Mouse (Mus musculus): Measurements from ENCODE around the gene Rbp4.

The Rbp4 gene

GRCm38 (mm10) chr19:38089358-38089757 lies 35.7 kb downstream of the Rbp4 start:
- DNase-seq (ENCODE audit: low spot score): no peak

- DNase-seq (ENCODE audit: low spot score): no peak
Measured at GRCm38 (mm10) chr19:38086948-38087551, 38.0 kb downstream of the Rbp4 start.

GRCm38 (mm10) chr19:38085841-38086240 lies 39.2 kb downstream of the Rbp4 start:
- no peak for DNase-seq (ENCODE audit: low spot score)

- no peak for DNase-seq (ENCODE audit: low spot score)
Measured at GRCm38 (mm10) chr19:38082931-38083525, 42.1 kb downstream of the Rbp4 start.

GRCm38 (mm10) chr19:38081361-38081760 lies 43.7 kb downstream of the Rbp4 start:
- no peak for DNase-seq (ENCODE audit: low spot score)

- no peak for DNase-seq (ENCODE audit: low spot score)
Measured at GRCm38 (mm10) chr19:38077851-38078540, 47.1 kb downstream of the Rbp4 start.

GRCm38 (mm10) chr19:38076251-38076650 lies 48.8 kb downstream of the Rbp4 start:
- DNase-seq (ENCODE audit: low spot score): no peak

GRCm38 (mm10) chr19:38075051-38075450 lies 50.0 kb downstream of the Rbp4 start:
- DNase-seq (ENCODE audit: low spot score): no peak

- no peak for DNase-seq (ENCODE audit: low spot score)
Measured at GRCm38 (mm10) chr19:38073226-38073625, 51.9 kb downstream of the Rbp4 start.
